Mouse (Mus musculus): ENCODE measurements at regions not wholly inside any gene's neighbourhood (a gene's known extent, or its start where the extent isn't known, plus 50 kb on each side); places are given as distances from the start of the nearest gene placed in this dataset.
A peak's percentile ranks its signal among the peaks of the same experiment; 100 is the strongest.

DNA sequence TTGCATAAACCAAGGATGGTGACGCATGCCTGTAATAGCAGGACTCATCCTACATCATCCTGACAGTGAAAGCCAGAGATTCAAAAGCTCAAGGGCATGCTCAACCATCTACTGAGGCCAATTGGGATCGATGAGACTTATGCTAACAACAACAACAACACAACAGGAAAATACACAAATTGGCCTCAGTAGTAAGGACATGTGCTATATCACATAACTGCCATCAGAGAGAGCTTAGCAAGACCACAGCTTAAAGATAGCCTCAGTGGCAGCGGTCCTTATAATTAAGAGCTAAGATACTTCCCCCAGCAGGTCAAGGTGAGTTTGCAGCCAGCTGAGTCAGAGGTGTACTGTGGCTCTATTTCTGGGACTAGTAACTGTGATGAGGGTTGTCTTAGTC lies 102.0 kb upstream of the Fhl2 start:
- no peak for TF ChIP-seq GATA1 (IDR thresholded peaks at IDR 0.05; ENCODE audit: low read length)

DNA sequence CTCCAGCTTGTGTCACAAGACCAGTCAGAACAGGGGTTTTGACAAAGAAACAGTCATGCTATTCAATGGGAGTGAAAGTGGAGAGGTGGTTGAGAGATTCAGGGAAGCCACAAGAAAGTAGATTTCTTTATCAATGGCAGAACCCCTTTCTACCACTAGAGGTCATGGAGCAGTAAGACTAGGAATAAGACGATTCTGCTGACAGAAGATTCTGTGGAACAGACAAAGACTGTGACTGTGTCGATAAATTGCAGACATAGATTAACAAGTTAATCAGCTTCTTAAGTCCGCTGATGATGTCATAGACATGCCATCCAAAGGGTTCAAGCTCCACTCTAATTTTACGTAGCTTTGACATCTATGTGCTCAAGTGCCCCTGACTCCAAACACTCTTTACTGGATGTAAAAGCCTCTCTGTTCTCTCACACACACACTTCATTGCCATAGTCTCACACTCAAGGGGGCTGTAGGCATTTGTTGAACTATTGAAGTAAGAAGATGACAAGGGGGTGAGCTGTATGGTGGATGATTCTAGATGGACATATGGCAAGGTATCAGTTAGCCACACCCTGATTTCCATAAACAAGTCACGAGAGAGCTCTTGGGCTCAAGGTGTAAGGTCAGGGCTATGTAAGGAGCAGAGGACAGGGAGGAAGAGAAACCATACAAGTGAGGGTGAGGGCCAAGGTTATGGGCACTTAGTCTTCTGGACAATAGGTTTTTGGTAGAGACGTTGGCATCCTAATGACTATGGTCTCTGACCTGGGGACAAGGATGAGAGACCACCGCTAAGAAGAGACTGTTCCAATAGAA lies 102.9 kb upstream of the Fhl2 start:
- peak; percentile 44 for TF ChIP-seq GATA1 (IDR thresholded peaks at IDR 0.05; ENCODE audit: low read length)

DNA sequence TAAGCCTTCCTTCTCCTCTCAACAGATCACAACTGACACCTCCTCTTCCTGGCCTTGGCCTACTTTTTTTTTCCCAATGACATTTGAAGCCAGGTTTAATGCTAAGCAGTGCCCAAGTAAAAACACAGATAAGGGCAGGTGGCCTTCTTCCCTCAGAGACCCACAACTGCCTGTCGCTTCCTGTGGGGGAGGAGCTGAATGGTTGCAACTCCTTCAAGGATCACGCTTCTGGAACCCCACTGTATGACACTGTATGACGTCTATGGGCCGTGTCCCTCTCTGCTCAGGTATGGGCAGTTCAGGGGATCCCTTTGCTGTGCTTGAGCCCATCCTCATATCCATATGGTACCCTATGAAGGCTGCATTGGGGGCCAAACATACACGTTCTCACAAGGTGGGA lies 103.9 kb upstream of the Fhl2 start:
- no peak for TF ChIP-seq GATA1 (IDR thresholded peaks at IDR 0.05; ENCODE audit: low read length)

DNA sequence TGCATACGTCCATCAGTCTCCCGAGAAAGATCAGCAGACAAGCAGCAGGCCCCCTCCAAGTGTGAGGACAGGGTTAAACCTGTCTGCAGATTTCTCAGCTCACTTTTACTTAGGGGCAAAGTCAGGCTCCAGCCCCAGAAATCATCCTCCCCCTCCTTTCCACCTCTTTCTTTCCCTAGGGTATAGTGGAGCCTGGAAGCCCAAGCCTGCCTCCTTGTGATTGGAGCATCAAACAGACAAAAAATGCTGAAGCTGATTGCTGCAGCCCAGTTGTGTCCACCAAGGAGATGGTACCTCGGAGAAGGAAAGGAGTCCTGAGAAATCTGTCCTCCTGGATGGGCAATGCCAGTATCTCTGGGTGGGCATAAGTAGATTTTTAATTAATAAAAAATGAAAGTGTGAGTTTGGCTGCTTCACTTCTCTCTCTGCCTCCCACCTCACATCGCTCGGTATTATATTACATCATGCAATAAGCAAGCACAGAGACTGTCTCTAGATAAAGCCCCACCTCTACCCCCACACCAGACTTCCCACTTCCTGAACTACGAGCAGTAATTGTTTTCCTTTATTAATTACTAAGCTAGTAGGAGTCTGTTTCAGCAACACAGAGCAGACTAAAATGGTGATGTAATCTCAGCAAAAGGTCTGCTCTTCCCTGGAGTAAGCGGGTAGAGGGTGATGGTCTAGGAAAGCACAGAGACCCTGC lies 105.2 kb upstream of the Fhl2 start:
- TF ChIP-seq GATA1 (IDR thresholded peaks at IDR 0.05; ENCODE audit: low read length), result no peak

DNA sequence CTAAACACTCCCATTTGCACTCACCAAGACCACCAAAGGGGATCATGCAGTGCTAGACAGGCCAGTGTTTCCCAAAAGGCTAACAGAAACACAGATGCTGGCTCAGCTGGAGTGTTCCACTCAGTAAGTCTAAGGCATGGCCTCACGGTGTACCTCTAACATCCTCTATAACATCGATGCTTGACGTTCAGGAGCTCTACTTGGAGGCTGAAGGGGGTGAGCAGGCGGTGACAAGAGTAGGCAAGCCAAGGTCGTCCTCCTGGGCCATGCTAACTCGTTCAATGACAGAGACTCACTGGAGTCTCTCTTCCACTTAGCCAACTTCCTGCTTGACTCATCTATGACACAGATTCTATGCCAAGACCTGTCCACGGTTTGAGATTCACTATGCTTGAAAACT lies 105.9 kb upstream of the Fhl2 start:
- TF ChIP-seq GATA1 (IDR thresholded peaks at IDR 0.05; ENCODE audit: low read length), result no peak

DNA sequence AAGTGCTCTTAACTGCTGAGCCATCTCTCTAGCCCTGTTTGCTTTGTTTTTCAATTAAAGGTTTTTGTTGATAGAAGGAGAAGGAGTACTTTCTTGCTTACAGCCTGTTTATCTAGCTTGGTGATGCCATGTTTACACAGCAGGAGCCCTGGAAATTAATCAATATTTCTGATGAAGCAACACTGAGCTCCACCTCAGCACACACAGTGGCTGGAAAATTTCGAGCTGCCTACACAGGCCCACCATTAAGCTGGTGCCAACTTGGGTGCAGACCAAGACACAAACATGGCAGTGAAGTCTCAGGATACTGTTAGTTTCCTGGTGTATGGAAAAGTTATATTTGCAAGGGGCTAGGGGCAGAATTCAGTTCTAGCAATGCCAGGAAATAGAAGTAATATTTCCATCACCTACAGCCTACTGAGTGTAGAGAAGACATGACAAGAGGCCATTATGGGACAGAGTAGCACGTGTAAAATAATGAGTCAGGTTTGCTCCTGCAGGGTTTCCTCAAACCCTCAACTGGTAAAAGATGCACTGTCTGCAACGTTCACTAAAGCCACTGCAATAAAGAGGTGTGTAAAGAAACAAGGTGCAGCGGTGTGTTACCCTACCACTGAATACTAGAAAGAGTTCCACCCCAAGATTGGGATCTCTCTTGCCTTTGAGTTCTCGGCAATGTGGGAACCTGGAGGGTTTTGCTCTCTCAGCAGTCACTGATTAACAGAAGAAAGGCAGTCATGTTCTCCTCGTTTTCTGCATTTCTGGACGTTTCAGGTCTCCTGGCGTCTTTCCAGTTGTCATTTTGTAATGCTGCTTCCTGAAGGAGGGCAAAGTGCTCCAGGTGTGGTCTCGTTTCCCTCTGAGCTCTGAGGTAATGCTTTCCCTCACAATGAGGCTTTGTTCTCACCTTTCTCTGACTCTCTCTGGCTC lies 108.8 kb upstream of the Fhl2 start:
- TF ChIP-seq GATA1 (IDR thresholded peaks at IDR 0.05; ENCODE audit: low read length), result no peak

DNA sequence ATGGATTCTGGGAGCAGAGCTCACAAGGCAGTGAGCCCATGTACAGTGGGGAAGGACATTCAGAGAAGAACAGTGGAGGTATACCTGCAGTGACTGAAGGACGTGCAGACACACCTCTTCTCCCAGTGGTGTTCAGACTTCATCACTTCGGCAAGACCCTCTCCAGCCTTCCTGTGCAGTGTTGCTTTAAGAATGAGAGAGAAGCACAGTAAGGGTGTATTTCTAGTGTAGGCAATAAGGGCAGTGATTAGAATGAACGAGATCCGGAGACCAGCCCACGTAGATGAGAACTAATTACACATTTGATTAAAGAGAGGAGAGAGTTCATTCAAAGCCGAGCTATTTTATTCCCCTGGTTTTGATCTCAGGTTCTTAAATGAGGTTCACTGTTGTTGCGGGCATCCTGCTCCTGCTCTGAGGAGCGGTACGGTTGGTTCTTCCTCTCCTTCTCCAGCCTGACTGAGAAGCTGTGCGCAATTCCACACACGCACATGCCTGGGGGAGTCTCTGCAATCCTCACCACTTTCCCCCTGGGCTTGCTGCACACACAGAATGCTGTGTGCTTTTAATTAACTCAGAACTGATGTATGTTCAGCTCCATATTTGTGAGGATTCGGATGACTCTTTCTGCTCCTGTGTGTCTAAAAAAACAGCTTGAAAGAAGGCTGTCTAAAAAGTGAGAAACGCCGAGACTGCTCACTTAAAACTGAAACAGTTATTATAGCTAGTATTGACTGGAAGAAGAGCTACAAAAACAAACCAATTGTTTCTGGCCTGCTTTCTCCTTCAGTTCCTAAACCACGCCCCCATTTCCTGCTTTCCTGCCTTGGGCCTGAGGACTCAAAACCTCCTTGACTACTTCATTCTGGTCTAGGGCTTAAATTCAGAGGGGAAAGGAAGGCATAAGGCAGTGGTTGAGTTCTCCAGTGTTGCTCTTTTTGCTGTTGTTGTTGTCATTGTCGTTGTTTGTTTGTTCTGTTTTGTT lies 114.2 kb upstream of the Fhl2 start:
- no peak for TF ChIP-seq GATA1 (IDR thresholded peaks at IDR 0.05; ENCODE audit: low read length)

DNA sequence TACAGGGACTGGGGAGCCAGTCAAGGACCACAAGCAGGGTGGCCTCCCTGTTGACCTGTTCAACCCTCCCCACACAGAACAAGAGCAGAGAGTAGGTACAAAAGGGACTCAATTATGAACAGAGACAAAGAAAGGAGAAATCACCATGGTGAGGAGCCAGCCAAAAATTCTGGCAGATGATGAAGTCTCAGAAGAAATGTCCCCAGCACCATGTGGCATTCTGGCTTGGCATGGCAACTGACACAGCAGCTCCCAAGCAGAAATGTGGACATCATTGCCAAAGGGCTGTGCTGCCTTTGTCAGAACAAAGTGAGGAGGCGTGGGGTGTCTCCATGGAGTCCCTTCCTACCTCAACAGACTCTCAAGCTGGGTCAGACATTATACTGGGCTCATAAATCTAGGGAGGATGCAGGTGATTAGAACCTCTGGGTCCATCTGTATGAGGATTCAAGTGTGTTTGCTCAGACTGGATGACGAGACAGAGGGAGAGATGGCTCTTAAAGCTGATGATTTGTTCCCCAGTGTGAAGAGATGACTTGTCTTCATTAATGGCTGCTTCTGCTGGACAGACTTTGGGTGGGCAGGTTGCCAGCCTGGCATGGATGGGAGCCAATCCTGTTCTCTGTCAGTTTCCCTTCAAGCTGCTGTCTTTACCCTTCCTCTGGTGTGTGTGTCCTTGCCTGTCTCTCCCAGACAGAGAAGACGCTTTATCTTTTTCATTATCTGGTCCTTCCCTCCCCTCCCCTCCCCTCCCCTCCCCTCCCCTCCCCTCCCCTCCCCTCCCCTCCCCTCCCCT lies 120.5 kb upstream of the Fhl2 start:
- no peak for TF ChIP-seq GATA1 (IDR thresholded peaks at IDR 0.05; ENCODE audit: low read length)

DNA sequence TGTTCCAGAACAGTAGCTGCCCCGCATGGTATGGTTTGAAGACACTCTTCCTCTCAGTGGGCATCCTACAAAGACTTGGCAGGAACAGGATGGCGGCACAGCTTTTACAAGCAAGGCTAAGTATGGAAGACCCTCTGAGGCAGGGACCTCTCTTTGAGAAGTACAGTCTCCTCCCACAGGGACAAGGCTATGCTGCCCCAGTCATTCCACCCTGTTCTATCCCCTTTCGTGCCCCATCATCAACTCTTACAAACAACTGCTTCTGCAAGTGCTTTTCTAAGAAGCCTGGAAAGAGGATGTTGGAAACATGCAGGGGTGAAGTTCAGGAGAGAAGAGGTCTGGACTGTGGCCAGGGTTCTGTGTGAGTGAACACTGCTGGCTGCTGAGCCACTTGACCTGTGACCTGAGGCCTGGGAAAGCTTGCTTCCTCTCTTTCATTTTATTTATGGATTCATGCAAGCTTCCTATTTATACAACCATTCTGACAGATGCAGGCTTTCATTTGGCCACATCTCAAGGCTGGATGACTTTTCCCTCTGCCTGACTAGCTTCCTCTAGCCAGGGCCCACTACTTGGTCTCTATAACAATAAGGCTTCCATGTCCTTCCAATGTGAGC lies 107.1 kb upstream of the Nck2 start:
- TF ChIP-seq GATA1 (IDR thresholded peaks at IDR 0.05; ENCODE audit: low read length), result no peak

DNA sequence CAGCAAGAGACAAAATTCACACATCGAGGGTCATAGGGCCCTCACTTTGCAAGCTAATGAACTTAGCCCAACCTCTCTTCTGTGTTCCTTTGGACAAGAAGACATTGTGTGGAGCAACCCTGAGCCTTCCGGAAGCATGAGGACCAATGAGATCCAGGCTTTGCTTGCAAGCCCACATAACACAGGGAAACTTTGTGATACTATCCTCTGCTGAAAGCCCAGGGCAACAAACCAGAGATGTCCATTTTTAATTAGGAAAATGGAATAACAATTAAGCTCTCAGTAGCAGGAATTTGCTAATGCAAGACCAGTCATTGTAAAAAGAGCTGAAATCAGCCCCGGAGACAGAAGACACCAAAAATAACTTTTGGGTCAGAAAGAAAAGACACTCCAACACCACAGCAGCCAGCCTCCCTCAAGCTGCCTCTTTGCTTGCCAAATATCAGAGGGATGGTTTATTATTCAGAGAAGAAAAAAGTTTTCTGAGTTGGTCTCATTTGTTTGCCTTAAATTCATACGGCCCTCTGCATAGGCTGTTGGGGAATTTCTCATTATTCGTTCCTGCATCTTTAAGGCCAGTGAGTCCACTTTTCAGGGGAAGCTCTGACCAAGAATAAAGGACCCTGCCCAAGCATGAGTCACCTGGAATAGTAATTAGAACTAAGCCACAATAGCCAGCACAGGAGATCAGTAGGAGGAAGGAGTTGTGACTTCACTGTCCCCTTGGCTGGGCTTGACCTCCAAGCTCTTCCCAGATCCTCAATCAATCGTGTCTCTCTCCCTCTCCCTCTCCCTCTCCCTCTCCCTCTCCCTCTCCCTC lies 106.1 kb upstream of the Nck2 start:
- TF ChIP-seq GATA1 (IDR thresholded peaks at IDR 0.05; ENCODE audit: low read length), result no peak

DNA sequence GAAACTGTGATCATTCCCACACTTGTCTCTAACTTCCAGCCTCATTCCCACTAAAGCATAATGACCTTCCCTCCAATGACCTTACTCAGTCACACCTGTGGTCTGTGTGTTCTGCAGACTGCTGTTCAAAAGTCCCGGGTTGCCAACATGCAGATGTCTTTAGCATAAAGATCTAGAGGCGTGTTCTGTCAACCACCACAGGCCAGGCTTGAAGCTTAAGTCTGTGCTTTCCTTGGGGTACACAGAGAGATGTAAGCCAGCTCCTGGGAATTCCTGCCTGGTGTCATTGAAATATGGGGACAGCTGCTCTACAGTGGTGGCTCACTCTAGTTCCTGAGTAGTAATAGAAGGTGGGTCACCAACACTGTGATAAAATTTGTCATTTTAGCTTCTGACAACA lies 101.5 kb upstream of the Nck2 start:
- TF ChIP-seq GATA1 (IDR thresholded peaks at IDR 0.05; ENCODE audit: low read length), result no peak

DNA sequence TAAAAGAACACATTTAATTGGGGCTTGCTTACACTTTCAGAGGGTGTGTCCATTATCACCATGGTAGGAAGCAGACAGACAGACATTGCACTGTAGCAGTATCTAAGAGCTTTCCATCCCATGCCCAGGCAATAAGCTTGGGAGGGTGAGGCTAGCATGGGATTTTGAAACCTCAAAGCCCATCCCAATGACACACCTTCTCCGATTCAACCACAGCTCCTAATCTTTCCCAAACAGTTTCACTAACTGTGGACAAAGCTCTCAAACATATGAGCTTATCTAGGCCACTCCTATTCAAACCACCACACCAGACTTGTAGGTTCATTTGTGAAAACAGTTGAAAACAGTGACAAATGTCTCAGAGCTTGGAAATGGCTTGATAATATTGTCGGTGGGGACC lies 101.0 kb upstream of the Nck2 start:
- TF ChIP-seq GATA1 (IDR thresholded peaks at IDR 0.05; ENCODE audit: low read length), result no peak

DNA sequence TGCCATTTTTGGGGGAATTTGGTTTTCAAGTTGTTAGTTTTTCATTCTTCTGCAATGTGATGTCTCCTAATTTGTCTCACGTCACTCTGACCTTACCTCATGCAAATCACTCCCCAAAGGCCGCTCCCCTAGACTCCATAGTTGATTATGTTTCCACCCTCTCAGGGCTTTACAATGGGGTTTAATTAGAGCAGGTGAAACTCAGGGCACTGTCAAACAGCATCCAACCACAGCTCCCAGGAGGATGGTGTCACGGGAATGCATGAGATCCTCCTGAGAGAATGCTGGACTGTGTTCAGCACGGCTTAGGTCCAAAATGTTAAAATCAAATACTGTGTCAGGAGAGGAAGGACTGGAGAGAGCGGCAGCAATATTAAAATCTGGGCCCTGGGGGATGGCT lies 100.4 kb upstream of the Nck2 start:
- TF ChIP-seq GATA1 (IDR thresholded peaks at IDR 0.05; ENCODE audit: low read length), result no peak

All from G1E-ER4 (cell line).